8 mouse cellular contexts compared by ENCODE assay signal in the genomic region with DNA sequence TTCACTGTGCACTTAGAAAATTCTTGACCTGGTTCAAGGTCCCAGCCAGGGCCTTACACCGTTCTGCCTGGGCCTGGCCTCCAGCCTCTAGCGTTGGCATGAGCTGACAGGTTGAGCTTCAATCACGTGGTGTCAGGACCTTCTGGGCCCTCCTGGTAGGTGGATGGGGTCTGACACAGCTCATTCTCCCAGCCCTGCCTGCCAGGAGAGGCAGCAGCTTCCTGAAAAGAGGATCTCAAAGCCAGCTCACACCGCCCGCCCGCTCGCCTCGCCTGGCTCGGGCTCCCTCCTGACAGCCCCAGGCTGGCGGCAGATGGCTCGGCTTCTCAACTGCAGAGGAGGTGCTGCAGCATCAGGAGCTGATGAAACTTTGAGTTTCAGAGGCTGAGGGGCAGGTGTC.
A peak's percentile ranks its signal among the peaks of the same experiment; 100 is the strongest.
DNase-seq lines count a peak whose midpoint lies in the region; ATAC-seq and TF ChIP-seq lines count a peak whose summit lies in the region.

No protein-coding gene starts in this region.

- no peak overlapping the region for H3K4me2 ChIP-seq in forebrain, postnatal 0 days (ENCODE audit: low read depth)

- H3K9ac ChIP-seq in forebrain, postnatal 0 days: no peak overlapping the region

- peak; percentile 81 for DNase-seq in ES-CJ7 (ENCODE audit: low read depth, low spot score)
- DNase-seq in cerebellum, adult 11 months: peak; percentile 18
- peak; percentile 76 for DNase-seq in forebrain, postnatal 0 days
- DNase-seq in left cerebral cortex, adult 18-20 months (ENCODE audit: low spot score in 2 of 2): peak; percentile 72 to 83
- DNase-seq in right cerebral cortex, adult 2 months (ENCODE audit: low spot score in 2 of 2): peak; percentile 72 to 75
- no peak for DNase-seq in spleen, adult 12 weeks (ENCODE audit: low spot score)
- no peak for DNase-seq in urinary bladder, postnatal 4 days (ENCODE audit: low spot score in 2 of 2)
- DNase-seq in ovary, adult 18-20 months (ENCODE audit: low spot score): no peak

- peak; percentile 78 for ATAC-seq in forebrain, postnatal 0 days

- WGBS in forebrain, postnatal 0 days: 12% methylated on average over 11 of the region's 11 CpGs

- H3K27ac ChIP-seq in forebrain, postnatal 0 days (ENCODE audit: low read depth, low read length): peak overlapping the region; percentile 57

- H3K36me3 ChIP-seq in forebrain, postnatal 0 days (ENCODE audit: insufficient read depth): no peaks in the 10 kb centered on the region

- H3K4me1 ChIP-seq in forebrain, postnatal 0 days (ENCODE audit: insufficient read depth): peaks cover 20% of the 10 kb centered on the region

- H3K9me3 ChIP-seq in forebrain, postnatal 0 days (ENCODE audit: low read length): no peaks in the 10 kb centered on the region

- H3K27me3 ChIP-seq in forebrain, postnatal 0 days (ENCODE audit: insufficient read depth, low read length): no peaks in the 10 kb centered on the region; the same call in 1 of the 2 replicates

- no peak for TF ChIP-seq CTCF in forebrain, postnatal 0 days (IDR thresholded peaks at IDR 0.05; ENCODE audit: low read depth)

- no peak overlapping the region for H3K4me3 ChIP-seq in forebrain, postnatal 0 days (ENCODE audit: low read depth, low read length)

Comparison
In these comparisons a context has a peak if more than half of its experiments do, and no peak if none do; other contexts are left out.
1. DNase-seq: peak in ES-CJ7 (single experiment), cerebellum, adult 11 months (single experiment), forebrain, postnatal 0 days (single experiment), left cerebral cortex, adult 18-20 months (2 of 2) and right cerebral cortex, adult 2 months (2 of 2); none in spleen, adult 12 weeks (single experiment), urinary bladder, postnatal 4 days (0 of 2) and ovary, adult 18-20 months (single experiment).